Comparison of ENCODE assay signal across 37 mouse cellular contexts in the genomic region with DNA sequence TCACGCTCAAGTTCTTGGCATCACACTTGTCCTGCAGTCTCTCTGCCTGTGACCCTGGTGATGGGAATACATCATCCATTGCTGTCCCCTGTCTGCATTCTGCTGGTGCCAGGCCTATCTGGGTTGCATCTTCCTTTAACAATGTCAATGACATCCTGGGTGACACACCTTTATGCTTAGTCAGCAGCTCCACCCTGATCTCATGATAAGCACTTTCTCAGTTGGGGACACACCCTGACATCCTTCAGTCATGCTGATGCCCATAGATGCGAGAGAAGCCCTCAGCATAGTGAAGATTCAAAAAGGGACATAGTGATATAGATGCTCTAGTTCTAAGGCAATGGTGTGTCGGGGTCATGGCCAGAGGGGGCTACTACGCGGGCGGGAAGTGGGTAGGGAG. TPM values are rescaled to one million over a fixed set of nuclear protein-coding genes. Genes with fewer than 3 reads are reported as not detected.
DNase-seq lines count a peak whose midpoint lies in the region; ATAC-seq and TF ChIP-seq lines count a peak whose summit lies in the region.
"Had no signal": no experiment of that assay in that cellular context is flagged by ENCODE, and none has a peak within 500 bp of the region (broad histone marks: within the 10 kb centered on the region; RNA-seq: fewer than 3 reads in every experiment).

No protein-coding gene starts in this region.

- H3K4me1 ChIP-seq in intestine, postnatal 0 days (replicated peaks; ENCODE audit: control insufficient read depth, insufficient read depth, low read length): no peaks in the 10 kb centered on the region
- H3K4me1 ChIP-seq in intestine, embryonic 16.5 days (ENCODE audit: control insufficient read depth, insufficient read depth, low read length): peaks cover 10% of the 10 kb centered on the region
- peaks cover 0 to 5% of the 10 kb centered on the region in 2 experiments; a peak in 2 of 4 replicates for H3K4me1 ChIP-seq in CH12.LX (ENCODE audit: control insufficient read depth in 1 of 2, insufficient read depth in 2 of 2)
- H3K4me1 ChIP-seq in MEL (ENCODE audit: control insufficient read depth in 1 of 2, insufficient read depth in 2 of 2, low read length in 2 of 2): peaks cover 0 to 21% of the 10 kb centered on the region in 2 experiments; a peak in 2 of 4 replicates
- H3K4me1 ChIP-seq in olfactory bulb, adult 2 months (ENCODE audit: control insufficient read depth, insufficient read depth, low read length): peaks cover 23% of the 10 kb centered on the region
- H3K4me1 ChIP-seq in forebrain, embryonic 14.5 days (ENCODE audit: control insufficient read depth, insufficient read depth, low read length): peaks cover 4% of the 10 kb centered on the region

- no peaks in the 10 kb centered on the region for H3K36me3 ChIP-seq in intestine, postnatal 0 days (ENCODE audit: control insufficient read depth, insufficient read depth)
- no peaks in the 10 kb centered on the region for H3K36me3 ChIP-seq in intestine, embryonic 16.5 days (ENCODE audit: control insufficient read depth, insufficient read depth, low read length)
- no peaks in the 10 kb centered on the region for H3K36me3 ChIP-seq in CH12.LX (replicated peaks in 1 of 2; ENCODE audit: control insufficient read depth in 1 of 2, insufficient read depth in 1 of 2, low read length in 1 of 2)
- peaks cover 0 to 11% of the 10 kb centered on the region in 2 experiments; a peak in 2 of 4 replicates for H3K36me3 ChIP-seq in MEL (ENCODE audit: control insufficient read depth in 1 of 2, insufficient read depth in 2 of 2, low read length in 2 of 2)
- H3K36me3 ChIP-seq in forebrain, embryonic 14.5 days (ENCODE audit: control insufficient read depth, insufficient read depth, low read length): no peaks in the 10 kb centered on the region
- H3K36me3 ChIP-seq: embryonic facial prominence, embryonic 12.5 days; heart, embryonic 13.5 days; hindbrain, embryonic 10.5 days; hindbrain, embryonic 15.5 days; intestine, embryonic 15.5 days; limb, embryonic 10.5 days; limb, embryonic 15.5 days; liver, embryonic 13.5 days; neural tube, embryonic 12.5 days had no signal

- H3K9ac ChIP-seq in intestine, postnatal 0 days (ENCODE audit: low read depth, low read length): no peak overlapping the region
- no peak overlapping the region for H3K9ac ChIP-seq in intestine, embryonic 16.5 days (ENCODE audit: low read depth, low read length)
- no peak overlapping the region for H3K9ac ChIP-seq in CH12.LX (ENCODE audit: insufficient read depth, low read depth)
- no peak overlapping the region for H3K9ac ChIP-seq in MEL (ENCODE audit: control insufficient read depth, low read depth, low read length, poor library complexity, severe bottlenecking)
- no peak overlapping the region for H3K9ac ChIP-seq in forebrain, embryonic 14.5 days (ENCODE audit: low read length)
- H3K9ac ChIP-seq: embryonic facial prominence, embryonic 12.5 days; heart, embryonic 13.5 days; hindbrain, embryonic 15.5 days; intestine, embryonic 15.5 days; limb, embryonic 15.5 days; liver, embryonic 13.5 days; neural tube, embryonic 12.5 days had no signal

- H3K27ac ChIP-seq in intestine, postnatal 0 days (ENCODE audit: low read depth, low read length): no peak overlapping the region
- no peak overlapping the region for H3K27ac ChIP-seq in intestine, embryonic 16.5 days (ENCODE audit: low read length)
- H3K27ac ChIP-seq in CH12.LX (ENCODE audit: insufficient read depth, low read depth) (no peak overlapping the region), MEL (ENCODE audit: control insufficient read depth, low read depth, low read length) (no peak overlapping the region)
- peak overlapping the region; percentile 68 for H3K27ac ChIP-seq in olfactory bulb, adult 2 months (ENCODE audit: insufficient read depth, low read depth, low read length)
- no peak overlapping the region for H3K27ac ChIP-seq in forebrain, embryonic 14.5 days (ENCODE audit: low read depth, low read length)
- H3K27ac ChIP-seq: heart, adult 2 months; heart, embryonic 13.5 days; hindbrain, embryonic 15.5 days; intestine, embryonic 15.5 days; limb, embryonic 15.5 days; liver, embryonic 13.5 days; neural tube, embryonic 12.5 days had no signal

- dilution Hi-C loops in CH12.LX (cut with MboI; ENCODE audit: extremely low pct_ligation_motif_present, extremely low pct_unique_long_range_greater_than_20kb, low sequenced_read_pairs): no loop called here

- no peak overlapping the region for H3K4me2 ChIP-seq in intestine, postnatal 0 days (replicated peaks; ENCODE audit: low read depth)
- H3K4me2 ChIP-seq in intestine, embryonic 16.5 days (ENCODE audit: low read depth, low read length): no peak overlapping the region
- no peak overlapping the region for H3K4me2 ChIP-seq in CH12.LX (ENCODE audit: insufficient read depth, low read depth, poor library complexity, severe bottlenecking)
- H3K4me2 ChIP-seq in forebrain, embryonic 14.5 days (ENCODE audit: low read length): no peak overlapping the region
- H3K4me2 ChIP-seq: embryonic facial prominence, embryonic 12.5 days; heart, embryonic 13.5 days; hindbrain, embryonic 15.5 days; intestine, embryonic 15.5 days; limb, embryonic 15.5 days; liver, embryonic 13.5 days; neural tube, embryonic 12.5 days had no signal

- H3K79me2 ChIP-seq in CH12.LX (replicated peaks; ENCODE audit: control insufficient read depth, extremely low read depth, insufficient read depth, poor library complexity, severe bottlenecking) (no peaks in the 10 kb centered on the region), MEL (ENCODE audit: control insufficient read depth, insufficient read depth, low read length, poor library complexity) (no peaks in the 10 kb centered on the region)

- H3K27me3 ChIP-seq in intestine, postnatal 0 days (replicated peaks; ENCODE audit: control insufficient read depth, insufficient read depth, low read length): no peaks in the 10 kb centered on the region
- no peaks in the 10 kb centered on the region for H3K27me3 ChIP-seq in intestine, embryonic 16.5 days (replicated peaks; ENCODE audit: control insufficient read depth, insufficient read depth, low read length)
- H3K27me3 ChIP-seq in CH12.LX (replicated peaks) (no peaks in the 10 kb centered on the region), MEL (ENCODE audit: control insufficient read depth in 1 of 2, insufficient read depth in 2 of 2, low read length in 2 of 2) (no peaks in the 10 kb centered on the region)
- no peaks in the 10 kb centered on the region for H3K27me3 ChIP-seq in forebrain, embryonic 14.5 days (replicated peaks; ENCODE audit: control insufficient read depth, insufficient read depth, low read length)
- H3K27me3 ChIP-seq: embryonic facial prominence, embryonic 12.5 days; heart, embryonic 13.5 days; hindbrain, embryonic 15.5 days; intestine, embryonic 15.5 days; limb, embryonic 15.5 days; liver, embryonic 13.5 days; neural tube, embryonic 12.5 days; Patski had no signal

- TF ChIP-seq EP300 in CH12.LX (IDR thresholded peaks at IDR 0.05; ENCODE audit: low read length) (no peak), MEL (IDR thresholded peaks at IDR 0.05; ENCODE audit: low read depth in 1 of 2, low read length in 2 of 2) (no peak; a peak in 1 of 4 replicates)

- no peak for TF ChIP-seq CTCF in intestine, postnatal 0 days (IDR thresholded peaks at IDR 0.05; ENCODE audit: low read depth)
- TF ChIP-seq CTCF in CH12.LX (conservative IDR thresholded peaks at IDR 0.05 in 1 of 2, IDR thresholded peaks at IDR 0.05 in 1 of 2; ENCODE audit: low read depth in 2 of 2, low read length in 2 of 2) (no peak), MEL (IDR thresholded peaks at IDR 0.05 in 2 of 3, conservative IDR thresholded peaks at IDR 0.05 in 1 of 3; ENCODE audit: control insufficient read depth in 1 of 3, insufficient read depth in 1 of 3, low read depth in 2 of 3, low read length in 3 of 3, poor library complexity in 1 of 3, severe bottlenecking in 1 of 3) (no peak)
- no peak for TF ChIP-seq CTCF in olfactory bulb, adult 2 months (IDR thresholded peaks at IDR 0.05; ENCODE audit: insufficient read depth, low read depth, low read length)

- no peak overlapping the region for H3K4me3 ChIP-seq in intestine, postnatal 0 days (ENCODE audit: low read depth, low read length)
- H3K4me3 ChIP-seq in intestine, embryonic 16.5 days (ENCODE audit: low read length): no peak overlapping the region
- H3K4me3 ChIP-seq in CH12.LX (replicated peaks in 1 of 3; ENCODE audit: low read depth in 2 of 3, low read length in 2 of 3, poor library complexity in 1 of 3): no peak overlapping the region
- no peak overlapping the region for H3K4me3 ChIP-seq in MEL (ENCODE audit: control insufficient read depth in 1 of 2, insufficient read depth in 1 of 2, low read depth in 2 of 2, low read length in 2 of 2)
- no peak overlapping the region for H3K4me3 ChIP-seq in olfactory bulb, adult 2 months (ENCODE audit: insufficient read depth, low read depth, low read length)
- H3K4me3 ChIP-seq in forebrain, embryonic 14.5 days (ENCODE audit: low read depth, low read length): no peak overlapping the region
- H3K4me3 ChIP-seq: embryonic facial prominence, embryonic 12.5 days; heart, adult 2 months; heart, embryonic 13.5 days; hindbrain, embryonic 10.5 days; hindbrain, embryonic 15.5 days; intestine, embryonic 15.5 days; limb, embryonic 10.5 days; limb, embryonic 15.5 days; liver, embryonic 13.5 days; myocyte; neural tube, embryonic 12.5 days had no signal

- no peaks in the 10 kb centered on the region for H3K9me3 ChIP-seq in intestine, postnatal 0 days (ENCODE audit: control insufficient read depth)
- H3K9me3 ChIP-seq in intestine, embryonic 16.5 days (ENCODE audit: control insufficient read depth, low read length): no peaks in the 10 kb centered on the region
- H3K9me3 ChIP-seq in CH12.LX (replicated peaks; ENCODE audit: low read length) (no peaks in the 10 kb centered on the region), MEL (replicated peaks; ENCODE audit: insufficient read depth, low read length) (no peaks in the 10 kb centered on the region)
- H3K9me3 ChIP-seq in forebrain, embryonic 14.5 days (replicated peaks; ENCODE audit: control insufficient read depth, low read length): no peaks in the 10 kb centered on the region
- H3K9me3 ChIP-seq: embryonic facial prominence, embryonic 12.5 days; heart, embryonic 13.5 days; hindbrain, embryonic 10.5 days; hindbrain, embryonic 15.5 days; intestine, embryonic 15.5 days; limb, embryonic 10.5 days; limb, embryonic 15.5 days; liver, embryonic 13.5 days; neural tube, embryonic 12.5 days had no signal

- no peak for TF ChIP-seq RAD21 in CH12.LX (IDR thresholded peaks at IDR 0.05; ENCODE audit: low read depth, low read length)
- TF ChIP-seq RAD21 in MEL (IDR thresholded peaks at IDR 0.05; ENCODE audit: low read depth, low read length): no peak

- in situ Hi-C loops in CH12.LX (cut with MboI; ENCODE audit: low pct_ligation_motif_present, low pct_unique_long_range_greater_than_20kb, low sequenced_read_pairs): no loop called here

- no peak for TF ChIP-seq POLR2A in CH12.LX (IDR thresholded peaks at IDR 0.05; ENCODE audit: low read depth, low read length)
- TF ChIP-seq POLR2A in MEL (IDR thresholded peaks at IDR 0.05; ENCODE audit: control insufficient read depth in 1 of 2, insufficient read depth in 1 of 2, low read depth in 1 of 2, low read length in 2 of 2, poor library complexity in 1 of 2): no peak
- no peak for TF ChIP-seq POLR2A in olfactory bulb, adult 2 months (IDR thresholded peaks at IDR 0.05; ENCODE audit: insufficient read depth, low read depth, low read length)

- WGBS in intestine, postnatal 0 days: 86% methylated on average over 6 of the region's 6 CpGs
- WGBS in intestine, embryonic 16.5 days: 90% methylated on average over 6 of the region's 6 CpGs
- WGBS in olfactory bulb, adult 2 months: 94% methylated on average over 6 of the region's 6 CpGs
- 92% methylated on average over 6 of the region's 6 CpGs for WGBS in forebrain, embryonic 14.5 days

- DNase-seq in CH12.LX (ENCODE audit: extremely low read depth): no peak
- DNase-seq in MEL (ENCODE audit: low read depth, low spot score): peak; percentile 32
- no peak for DNase-seq in cerebellum, postnatal 36 days
- DNase-seq in forebrain, embryonic 14.5 days (ENCODE audit: low spot score): no peak
- DNase-seq in B cell, adult 2 months: no peak
- DNase-seq: embryo, embryonic 11 days; heart, adult 2 months; heart, postnatal 14 days; kidney, adult 9 months; layer of hippocampus, postnatal 36 days; liver, embryonic 13.5 days; lung, adult 18-20 months; lung, postnatal 4 days; right cerebral cortex, postnatal 4 days had no signal

- ATAC-seq in intestine, postnatal 0 days: 0 out of 2 replicates have a peak, but pooled peaks have one; percentile 12
- no peak for ATAC-seq in intestine, embryonic 16.5 days
- ATAC-seq in forebrain, embryonic 14.5 days: no peak
- ATAC-seq: forebrain, embryonic 16.5 days; intestine, embryonic 15.5 days; lung, postnatal 0 days; midbrain, embryonic 16.5 days; Patski had no signal

RNA-seq across cellular contexts. Expression of a gene that starts 18.3 kb away (rescaled TPM):
- polyA plus RNA-seq in intestine, postnatal 0 days (2015; fragmentation: Nextera tagmentation; extraction: Ambion mirVana): 10.8 and 12.2 TPM in 2 replicates
- polyA plus RNA-seq in intestine, embryonic 16.5 days (2015; fragmentation: Nextera tagmentation; extraction: Ambion mirVana): 19.3 and 20.2 TPM in 2 replicates
- 7.1 and 7.9 TPM in 2 replicates for total RNA-seq in CH12.LX (2012; rRNA removed)
- total RNA-seq in CH12.LX (2014; rRNA removed): 5.5 and 12.7 TPM in 2 replicates
- polyA plus RNA-seq in CH12.LX (2012; ENCODE audit: insufficient read length, low read depth): 6.1 and 15.4 TPM in 2 replicates
- 8.4 and 9.4 TPM in 2 replicates for total RNA-seq in MEL (2012; rRNA removed)
- polyA plus RNA-seq in MEL (2012; ENCODE audit: insufficient read depth in 1 of 2, insufficient read length in 2 of 2, low read depth in 1 of 2, low replicate concordance in 2 of 2, missing spikeins in 1 of 2): 1 to 10 TPM in 1 of 2 experiments, not detected in 1; 8.2 TPM
- polyA plus RNA-seq in olfactory bulb, adult 2 months (2012; ENCODE audit: insufficient read depth, insufficient read length, low replicate concordance, missing spikeins): not detected in 2 replicates
- polyA plus RNA-seq in forebrain, embryonic 14.5 days (2014; fragmentation: Nextera tagmentation; extraction: Ambion mirVana): 47.0 and 59.8 TPM in 2 replicates

RNA-seq across cellular contexts. Expression of a gene that starts 18.4 kb away (rescaled TPM):
- 22.7 and 23.6 TPM in 2 replicates for polyA plus RNA-seq in intestine, postnatal 0 days (2015; fragmentation: Nextera tagmentation; extraction: Ambion mirVana)
- 16.9 and 17.2 TPM in 2 replicates for polyA plus RNA-seq in intestine, embryonic 16.5 days (2015; fragmentation: Nextera tagmentation; extraction: Ambion mirVana)
- 3.9 and 7.2 TPM in 2 replicates for total RNA-seq in CH12.LX (2012; rRNA removed)
- total RNA-seq in CH12.LX (2014; rRNA removed): 10.9 and 11.1 TPM in 2 replicates
- 13.9 and 14.6 TPM in 2 replicates for polyA plus RNA-seq in CH12.LX (2012; ENCODE audit: insufficient read length, low read depth)
- 9.0 and 9.3 TPM in 2 replicates for total RNA-seq in MEL (2012; rRNA removed)
- 10 to 100 TPM; 11.4 to 57.5 TPM for polyA plus RNA-seq in MEL (2012; ENCODE audit: insufficient read depth in 1 of 2, insufficient read length in 2 of 2, low read depth in 1 of 2, low replicate concordance in 2 of 2, missing spikeins in 1 of 2)
- polyA plus RNA-seq in olfactory bulb, adult 2 months (2012; ENCODE audit: insufficient read depth, insufficient read length, low replicate concordance, missing spikeins): not detected in 2 replicates
- 12.3 and 14.2 TPM in 2 replicates for polyA plus RNA-seq in forebrain, embryonic 14.5 days (2014; fragmentation: Nextera tagmentation; extraction: Ambion mirVana)

RNA-seq across cellular contexts. Expression of a gene that starts 20.4 kb away (rescaled TPM):
- 56.3 and 57.4 TPM in 2 replicates for polyA plus RNA-seq in intestine, postnatal 0 days (2015; fragmentation: Nextera tagmentation; extraction: Ambion mirVana)
- polyA plus RNA-seq in intestine, embryonic 16.5 days (2015; fragmentation: Nextera tagmentation; extraction: Ambion mirVana): 51.4 and 57.1 TPM in 2 replicates
- total RNA-seq in CH12.LX (2012; rRNA removed) (16.0 and 19.2 TPM in 2 replicates), CH12.LX (2014; rRNA removed) (12.8 and 14.0 TPM in 2 replicates), MEL (2012; rRNA removed) (10.5 and 12.0 TPM in 2 replicates)
- polyA plus RNA-seq in CH12.LX (2012; ENCODE audit: insufficient read length, low read depth) (24.3 and 25.1 TPM in 2 replicates), MEL (2012; ENCODE audit: insufficient read depth in 1 of 2, insufficient read length in 2 of 2, low read depth in 1 of 2, low replicate concordance in 2 of 2, missing spikeins in 1 of 2) (10 to 100 TPM in 1 of 2 experiments, not detected in 1; 25.7 TPM)
- not detected in 2 replicates for polyA plus RNA-seq in olfactory bulb, adult 2 months (2012; ENCODE audit: insufficient read depth, insufficient read length, low replicate concordance, missing spikeins)
- 47.1 and 57.5 TPM in 2 replicates for polyA plus RNA-seq in forebrain, embryonic 14.5 days (2014; fragmentation: Nextera tagmentation; extraction: Ambion mirVana)

RNA-seq across cellular contexts. Expression of a gene that starts 32.4 kb away (rescaled TPM):
- not detected in 2 replicates for polyA plus RNA-seq in intestine, postnatal 0 days (2015; fragmentation: Nextera tagmentation; extraction: Ambion mirVana)
- polyA plus RNA-seq in intestine, embryonic 16.5 days (2015; fragmentation: Nextera tagmentation; extraction: Ambion mirVana): not detected in 2 replicates
- total RNA-seq in CH12.LX (2012; rRNA removed): not detected in 2 replicates
- total RNA-seq in CH12.LX (2014; rRNA removed): not detected in 2 replicates
- not detected in 2 replicates for polyA plus RNA-seq in CH12.LX (2012; ENCODE audit: insufficient read length, low read depth)
- not detected in 2 replicates for total RNA-seq in MEL (2012; rRNA removed)
- not detected for polyA plus RNA-seq in MEL (2012; ENCODE audit: insufficient read depth in 1 of 2, insufficient read length in 2 of 2, low read depth in 1 of 2, low replicate concordance in 2 of 2, missing spikeins in 1 of 2)
- not detected in 2 replicates for polyA plus RNA-seq in olfactory bulb, adult 2 months (2012; ENCODE audit: insufficient read depth, insufficient read length, low replicate concordance, missing spikeins)
- polyA plus RNA-seq in forebrain, embryonic 14.5 days (2014; fragmentation: Nextera tagmentation; extraction: Ambion mirVana): not detected in 2 replicates
- total RNA-seq: adrenal gland, adult 18-20 months; adrenal gland, postnatal 4 days; gastrocnemius, adult 8-10 months; gastrocnemius, postnatal 4 days; heart, adult 2 months; heart, postnatal 14 days; layer of hippocampus, postnatal 36 days had no signal
- polyA plus RNA-seq: embryonic facial prominence, embryonic 12.5 days; forebrain, embryonic 16.5 days; heart, adult 2 months; heart, embryonic 13.5 days; hindbrain, embryonic 10.5 days; hindbrain, embryonic 15.5 days; intestine, embryonic 15.5 days; large intestine, adult 2 months; limb, embryonic 10.5 days; limb, embryonic 15.5 days; liver, embryonic 13.5 days; lung, postnatal 0 days; midbrain, embryonic 16.5 days; neural tube, embryonic 12.5 days; Patski; stomach, embryonic 14.5 days; urinary bladder, adult 2 months had no signal

RNA-seq across cellular contexts. Expression of a gene that starts 32.5 kb away (rescaled TPM):
- polyA plus RNA-seq in intestine, postnatal 0 days (2015; fragmentation: Nextera tagmentation; extraction: Ambion mirVana): 16.5 and 17.0 TPM in 2 replicates
- 26.7 and 30.0 TPM in 2 replicates for polyA plus RNA-seq in intestine, embryonic 16.5 days (2015; fragmentation: Nextera tagmentation; extraction: Ambion mirVana)
- total RNA-seq in CH12.LX (2012; rRNA removed) (20.9 and 27.4 TPM in 2 replicates), CH12.LX (2014; rRNA removed) (30.0 and 33.6 TPM in 2 replicates), MEL (2012; rRNA removed) (33.0 and 33.7 TPM in 2 replicates)
- polyA plus RNA-seq in CH12.LX (2012; ENCODE audit: insufficient read length, low read depth) (19.6 and 21.1 TPM in 2 replicates), MEL (2012; ENCODE audit: insufficient read depth in 1 of 2, insufficient read length in 2 of 2, low read depth in 1 of 2, low replicate concordance in 2 of 2, missing spikeins in 1 of 2) (100 to 1,000 TPM in 1 of 2 experiments, 10 to 100 TPM in 1; 31.3 to 129 TPM)
- not detected in 2 replicates for polyA plus RNA-seq in olfactory bulb, adult 2 months (2012; ENCODE audit: insufficient read depth, insufficient read length, low replicate concordance, missing spikeins)
- polyA plus RNA-seq in forebrain, embryonic 14.5 days (2014; fragmentation: Nextera tagmentation; extraction: Ambion mirVana): 30.6 and 36.6 TPM in 2 replicates
